Mouse (Mus musculus) embryonic facial prominence, embryonic 14.5 days (tissue): Measurements from ENCODE around the gene Olfr711. TPM values are rescaled to one million over a fixed set of nuclear protein-coding genes. Genes with fewer than 3 reads are reported as not detected.
"Not testable (repeated sequence)": the region's sequence is repeated elsewhere in the genome, so short reads cannot be mapped to it uniquely, and the experiment has no call there.

Experiments used
- ATAC-seq: fragments of 200-750 bp; cut with Nextera tagmentation; 2 replicates; pipeline ENCODE4 v1.8.0; 2017; ENCODE audit warnings: low read depth, moderate number of reproducible peaks, moderate TSS enrichment
- DNase-seq: peaks from one replicate; pipeline ENCODE4 v3.0.0-alpha.2; 2015; ENCODE audit warnings: low spot score
- H3K27ac ChIP-seq: fragments of 300-500 bp; sonication (generic); replicated peaks from 2 replicates; pipeline ENCODE4 v1.5.1; 2014; ENCODE audit warnings: low read depth, mild to moderate bottlenecking, low read length, moderate library complexity
- H3K27me3 ChIP-seq: fragments of 300-500 bp; sonication (generic); replicated peaks from 2 replicates; pipeline ENCODE4 v1.6.1; 2014; ENCODE audit warnings: low read length; ENCODE audit not compliant: control insufficient read depth, insufficient read depth
- H3K36me3 ChIP-seq: fragments of 300-500 bp; sonication (generic); 2 replicates; pipeline ENCODE4 v1.6.1; 2014; ENCODE audit warnings: low read length, mixed read lengths; ENCODE audit not compliant: control insufficient read depth, insufficient read depth
- H3K4me1 ChIP-seq: fragments of 300-500 bp; sonication (generic); 2 replicates; pipeline ENCODE4 v1.6.1; 2014; ENCODE audit warnings: antibody characterized with exemption, low read length; ENCODE audit not compliant: control insufficient read depth, insufficient read depth
- H3K4me2 ChIP-seq: fragments of 300-500 bp; sonication (generic); 2 replicates; pipeline ENCODE4 v1.6.1; 2014; ENCODE audit warnings: low read depth, mild to moderate bottlenecking, low read length, moderate library complexity, mixed read lengths
- H3K4me3 ChIP-seq: fragments of 300-500 bp; sonication (generic); 2 replicates; pipeline ENCODE4 v1.5.1; 2014; ENCODE audit warnings: low read depth, mild to moderate bottlenecking, low read length
- H3K9ac ChIP-seq: fragments of 300-500 bp; sonication (generic); 2 replicates; pipeline ENCODE4 v1.6.1; 2014; ENCODE audit warnings: low read depth, mild to moderate bottlenecking, low read length, moderate library complexity, mixed read lengths
- H3K9me3 ChIP-seq: fragments of 300-500 bp; sonication (generic); 2 replicates; pipeline ENCODE4 v1.6.1; 2016; ENCODE audit warnings: low read length; ENCODE audit not compliant: control insufficient read depth
- WGBS: fragments of 180-500 bp; shearing (Covaris S2); extraction: QIAGEN DNeasy Blood & Tissue Kit; methylation state at CpG from one replicate; pipeline ENCODE4 v1.1.7; 2014; 5-methylcytosine and 5-hydroxymethylcytosine counted together
- polyA plus RNA-seq: library from polyadenylated mRNA; unstranded; fragments of >200 nt; fragmentation: Nextera tagmentation; extraction: Ambion mirVana; gene quantifications from 2 replicates; pipeline ENCODE4 v1.2.1, GENCODE M21; 2014

Gene Olfr711
- polyA plus RNA-seq, 1 experiment from 2014 or later, result not detected

DNA sequence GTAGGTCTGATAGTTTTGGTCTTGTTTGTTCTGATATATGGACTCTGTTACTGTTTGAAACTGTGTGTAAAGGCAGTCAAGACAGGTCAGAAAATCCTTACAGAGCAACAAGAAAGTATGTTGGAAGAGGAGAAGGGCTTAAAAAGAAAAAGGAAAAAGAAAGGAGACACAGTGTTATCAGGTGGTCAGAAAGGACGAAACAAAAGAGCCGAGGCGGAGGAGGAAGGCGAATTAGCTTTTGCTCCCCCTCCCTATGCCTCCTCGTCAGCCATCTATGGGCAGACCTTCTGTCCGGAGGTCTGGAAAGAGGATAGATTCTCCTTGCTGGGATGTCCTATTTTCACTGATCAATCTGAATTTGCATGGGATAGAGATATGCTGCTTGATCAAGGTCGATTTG is 54.3 kb downstream of the Olfr711 start:
- ATAC-seq, H3K9me3 ChIP-seq, H3K4me2 ChIP-seq, H3K27me3 ChIP-seq, H3K9ac ChIP-seq, H3K36me3 ChIP-seq, DNase-seq, H3K4me3 ChIP-seq, H3K27ac ChIP-seq, H3K4me1 ChIP-seq: not testable (repeated sequence)
- WGBS, result 70% methylated on average over 2 of the region's 7 CpGs

Other genes starting within 250 kb of the Olfr711 start
- gene Olfr697, start 233.0 kb downstream of the Olfr711 start, polyA plus RNA-seq, result 0.20 TPM in 1 of 2 replicates, not detected in the other
- gene Olfr698, start 220.1 kb downstream of the Olfr711 start, polyA plus RNA-seq, result not detected in 2 replicates
- gene Olfr699, start 182.3 kb downstream of the Olfr711 start, polyA plus RNA-seq, result not detected in 2 replicates
- not detected in 2 replicates for gene Olfr700, start 166.6 kb downstream of the Olfr711 start, polyA plus RNA-seq
- 0.08 TPM in 1 of 2 replicates, not detected in the other for gene Olfr701, start 161.3 kb downstream of the Olfr711 start, polyA plus RNA-seq
- not detected in 2 replicates for gene Olfr702, start 141.6 kb downstream of the Olfr711 start, polyA plus RNA-seq
- not detected in 2 replicates for gene Olfr703, start 132.1 kb downstream of the Olfr711 start, polyA plus RNA-seq
- not detected in 2 replicates for gene Olfr704, start 112.3 kb downstream of the Olfr711 start, polyA plus RNA-seq
- 0.22 TPM in 1 of 2 replicates, not detected in the other for gene Olfr705, start 98.6 kb downstream of the Olfr711 start, polyA plus RNA-seq
- not detected in 2 replicates for gene Olfr706, start 87.3 kb downstream of the Olfr711 start, polyA plus RNA-seq
- 0.10 TPM in 1 of 2 replicates, not detected in the other for gene Olfr707, start 74.2 kb downstream of the Olfr711 start, polyA plus RNA-seq
- not detected in 2 replicates for gene Olfr1532-ps1, start 67.5 kb downstream of the Olfr711 start, polyA plus RNA-seq
- not detected in 2 replicates for gene Olfr709-ps1, start 43.2 kb downstream of the Olfr711 start, polyA plus RNA-seq
- not detected in 2 replicates for gene Olfr710, start 27.1 kb downstream of the Olfr711 start, polyA plus RNA-seq
- gene Olfr6, start 11.5 kb downstream of the Olfr711 start, polyA plus RNA-seq, result 0.04 TPM in 1 of 2 replicates, not detected in the other
- not detected in 2 replicates for gene Olfr2, start 30.6 kb upstream of the Olfr711 start, polyA plus RNA-seq
- gene Olfr713, start 55.7 kb upstream of the Olfr711 start, polyA plus RNA-seq, result not detected in 2 replicates
- gene Olfr714, start 95.5 kb upstream of the Olfr711 start, polyA plus RNA-seq, result not detected in 2 replicates
- 0.18 TPM in 1 of 2 replicates, not detected in the other for gene Olfr17, start 117.8 kb upstream of the Olfr711 start, polyA plus RNA-seq
- not detected in 2 replicates for gene Olfr715b, start 134.9 kb upstream of the Olfr711 start, polyA plus RNA-seq
- 0.10 TPM in 1 of 2 replicates, not detected in the other for gene Olfr715, start 155.6 kb upstream of the Olfr711 start, polyA plus RNA-seq
- 0.12 TPM in 1 of 2 replicates, not detected in the other for gene Olfr716, start 162.9 kb upstream of the Olfr711 start, polyA plus RNA-seq
- not detected in 2 replicates for gene Nlrp14, start 191.5 kb upstream of the Olfr711 start, polyA plus RNA-seq
- gene Rbmxl2, start 234.0 kb upstream of the Olfr711 start, polyA plus RNA-seq, result not detected in 2 replicates